Mouse (Mus musculus) heart, adult 2 months (tissue): ENCODE measurements around the gene Rin3.

Source experiments
- CTCF ChIP-seq: fragments of 200-600 bp; IDR thresholded peaks from 2 replicates; pipeline ENCODE4 v1.8.1; 2022; ENCODE audit warnings: antibody characterized with exemption, mild to moderate bottlenecking, moderate library complexity
- POLR2A ChIP-seq: fragments of 200-500 bp; IDR thresholded peaks from 2 replicates; pipeline ENCODE4 v1.6.1; 2011; ENCODE audit warnings: mild to moderate bottlenecking, low read depth, low read length, control low read depth; ENCODE audit not compliant: insufficient read depth

DNA sequence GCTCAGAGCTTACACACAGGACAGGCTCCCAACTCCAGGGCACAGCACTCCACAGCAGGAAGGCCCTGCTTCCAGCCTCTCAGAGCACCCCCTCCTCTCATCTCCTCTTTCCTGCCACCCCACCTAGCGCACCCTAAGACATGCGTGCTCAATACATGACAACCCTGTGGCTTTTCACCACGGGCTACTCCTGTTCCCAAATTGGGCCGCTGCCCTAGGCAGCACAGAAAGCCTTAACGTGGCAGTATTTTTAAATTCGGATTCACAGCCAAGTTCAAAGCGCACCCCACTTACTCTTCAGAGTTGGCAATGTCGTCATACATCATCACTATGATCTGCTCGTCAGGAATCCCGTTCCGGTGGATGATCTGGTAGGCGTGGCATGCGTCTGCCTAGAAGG, 130.3 kb downstream of the Rin3 start:
- TF ChIP-seq CTCF (no peak), POLR2A (no peak)
